Mouse (Mus musculus) liver, embryonic 14.5 days (tissue): ENCODE results near the gene Ehbp1l1. TPM values are rescaled to one million over a fixed set of nuclear protein-coding genes. Genes with fewer than 3 reads are reported as not detected.

Experiments
- ATAC-seq: fragments of 200-750 bp; cut with Nextera tagmentation; 2 replicates; pipeline ENCODE4 v1.8.0; 2017; ENCODE audit warnings: moderate number of reproducible peaks, mild to moderate bottlenecking, moderate library complexity; ENCODE audit not compliant: insufficient read depth
- DNase-seq, 3 experiments: peaks; one replicate each; pipeline ENCODE4 v3.0.0-alpha.2; 2012 to 2013; ENCODE audit warnings: low read depth in 3 of 3, low spot score in 3 of 3
- H3K27ac ChIP-seq: fragments of 300-500 bp; sonication (generic); 2 replicates; pipeline ENCODE4 v1.5.1; 2014; ENCODE audit warnings: moderate library complexity, mild to moderate bottlenecking, control low read depth, inconsistent platforms
- H3K27me3 ChIP-seq: fragments of 300-500 bp; sonication (generic); 2 replicates; pipeline ENCODE4 v1.6.1; 2014; ENCODE audit warnings: mild to moderate bottlenecking, low read length, moderate library complexity; ENCODE audit not compliant: control insufficient read depth, insufficient read depth
- H3K36me3 ChIP-seq: fragments of 300-500 bp; sonication (generic); replicated peaks from 2 replicates; pipeline ENCODE4 v1.6.1; 2014; ENCODE audit warnings: low read depth; ENCODE audit not compliant: control insufficient read depth, insufficient read depth
- H3K4me1 ChIP-seq, 2 experiments: fragments of 200-500 bp in 1 of 2; fragments of 300-500 bp in 1 of 2; sonication (generic) in 1 of 2; replicated peaks; 2 replicates each; pipeline ENCODE4 v1.6.1; 2012 to 2014; ENCODE audit warnings: antibody characterized with exemption in 1 of 2, inconsistent platforms in 1 of 2, low read length in 1 of 2; ENCODE audit not compliant: control insufficient read depth in 2 of 2, insufficient read depth in 2 of 2
- H3K4me2 ChIP-seq: fragments of 300-500 bp; sonication (generic); 2 replicates; pipeline ENCODE4 v1.6.1; 2014; ENCODE audit warnings: low read depth, mild to moderate bottlenecking, control low read depth, moderate library complexity
- H3K4me3 ChIP-seq, 2 experiments: fragments of 200-500 bp in 1 of 2; fragments of 300-500 bp in 1 of 2; sonication (generic) in 1 of 2; 2 replicates each; pipeline ENCODE4 v1.5.1; 2012 to 2014; ENCODE audit warnings: low read depth in 2 of 2, low read length in 2 of 2, mild to moderate bottlenecking in 2 of 2, control low read depth in 1 of 2, inconsistent platforms in 1 of 2, moderate library complexity in 1 of 2; ENCODE audit not compliant: insufficient read depth in 1 of 2
- H3K9ac ChIP-seq: fragments of 300-500 bp; sonication (generic); replicated peaks from 2 replicates; pipeline ENCODE4 v1.6.1; 2014; ENCODE audit warnings: mild to moderate bottlenecking, control low read depth, moderate library complexity
- H3K9me3 ChIP-seq: fragments of 300-500 bp; sonication (generic); 2 replicates; pipeline ENCODE4 v1.6.1; 2016; ENCODE audit warnings: low read length, mixed read lengths; ENCODE audit not compliant: control insufficient read depth
- CTCF ChIP-seq: IDR thresholded peaks from 2 replicates; pipeline ENCODE4 v1.5.1; 2016; ENCODE audit warnings: antibody characterized with exemption, low read depth, control low read depth
- EP300 ChIP-seq: IDR thresholded peaks from 2 replicates; pipeline ENCODE4 v1.6.1; 2016; ENCODE audit warnings: antibody characterized with exemption, low read depth
- WGBS: fragments of 180-500 bp; shearing (Covaris S2); extraction: QIAGEN DNeasy Blood & Tissue Kit; methylation state at CpG from one replicate; pipeline ENCODE4 v1.1.7; 2014; ENCODE audit not compliant: insufficient replicate concordance; 5-methylcytosine and 5-hydroxymethylcytosine counted together
- polyA plus RNA-seq, 2 experiments: library from polyadenylated mRNA; depleted of rRNA in 1 of 2; stranded (reverse) in 1 of 2; unstranded in 1 of 2; fragments of >200 nt; fragmentation: Nextera tagmentation in 1 of 2; extraction: Ambion mirVana in 1 of 2; gene quantifications; 2 replicates each; pipeline versions ENCODE4 v1.2.1 to v1.2.3; 2012 to 2014

Ehbp1l1 gene
- polyA plus RNA-seq, 2 experiments = 66.0 to 95.5 TPM

- no peak for TF ChIP-seq EP300
- no peak for TF ChIP-seq CTCF
- H3K4me3 ChIP-seq = no peak overlapping the region
- H3K9me3 ChIP-seq = no peaks in the 10 kb centered on the region
- H3K27me3 ChIP-seq = peaks cover 43% of the 10 kb centered on the region
- no peak for ATAC-seq
- no peak overlapping the region for H3K9ac ChIP-seq
- H3K4me2 ChIP-seq = no peak overlapping the region
- no peaks in the 10 kb centered on the region for H3K36me3 ChIP-seq
- 10% methylated on average over 22 of the region's 22 CpGs for WGBS
- peaks cover 0 to 6% of the 10 kb centered on the region in 2 experiments; a peak in 3 of 4 replicates for H3K4me1 ChIP-seq
- H3K27ac ChIP-seq = no peak overlapping the region
- no peak for DNase-seq
Measured at GRCm38 (mm10) chr19:5750951-5751350, 24.8 kb upstream of the Ehbp1l1 start.

DNA sequence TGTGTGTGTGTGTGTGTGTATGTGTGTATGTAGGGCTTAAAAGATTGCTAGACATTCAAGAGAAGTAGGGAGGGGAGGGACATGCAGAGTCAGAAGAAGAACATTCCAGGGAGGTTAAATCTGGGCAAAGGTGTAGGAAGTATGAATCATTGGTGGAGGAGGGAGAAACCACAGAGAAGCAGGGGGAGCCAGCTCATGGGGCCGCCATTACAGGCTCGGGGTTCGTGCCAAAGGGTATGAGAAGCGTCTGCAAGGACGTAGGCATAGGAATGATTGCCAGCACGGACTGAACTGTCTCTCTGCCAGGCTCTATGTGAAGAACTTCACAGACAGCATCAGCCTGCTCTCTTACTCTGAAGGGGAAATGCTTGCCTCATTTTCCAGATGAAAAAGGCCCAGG, 23.4 kb upstream of the Ehbp1l1 start:
- Histone ChIP-seq H3K27ac (no peak overlapping the region), H3K36me3 (no peaks in the 10 kb centered on the region), H3K9ac (no peak overlapping the region), H3K9me3 (no peaks in the 10 kb centered on the region), H3K4me2 (no peak overlapping the region), H3K4me1 (peaks cover 0 to 6% of the 10 kb centered on the region in 2 experiments; a peak in 3 of 4 replicates), H3K4me3 (no peak overlapping the region), H3K27me3 (peaks cover 57% of the 10 kb centered on the region)
- TF ChIP-seq EP300 = no peak
- TF ChIP-seq CTCF = no peak
- WGBS = 52% methylated on average over 6 of the region's 6 CpGs
- ATAC-seq (no peak), DNase-seq (no peak)

DNA sequence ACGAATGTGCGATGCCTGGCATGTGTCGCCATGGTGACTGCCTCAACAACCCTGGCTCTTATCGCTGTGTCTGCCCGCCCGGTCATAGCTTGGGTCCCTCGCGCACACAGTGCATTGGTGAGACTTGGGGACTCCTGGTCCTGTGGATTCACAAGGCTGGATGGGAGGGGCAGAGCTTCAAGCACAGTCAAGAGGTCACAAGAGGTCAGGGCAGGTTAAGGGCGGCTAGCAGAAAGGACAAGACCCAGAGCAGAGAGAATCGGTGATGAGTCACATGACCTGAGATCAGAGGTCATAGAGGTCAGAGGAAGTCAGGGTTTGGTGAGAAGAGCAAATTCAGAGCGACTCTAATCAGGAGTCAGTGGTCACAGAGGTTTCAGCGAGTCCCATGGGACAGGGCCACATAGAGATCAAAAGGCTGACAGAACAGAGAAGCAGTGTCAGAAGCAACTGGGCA, 20.8 kb upstream of the Ehbp1l1 start:
- Histone ChIP-seq H3K9me3 (no peaks in the 10 kb centered on the region), H3K4me1 (peaks cover 0 to 6% of the 10 kb centered on the region in 2 experiments; a peak in 3 of 4 replicates), H3K27ac (no peak overlapping the region), H3K4me2 (no peak overlapping the region), H3K9ac (no peak overlapping the region), H3K4me3 (no peak overlapping the region), H3K27me3 (peaks cover 79% of the 10 kb centered on the region), H3K36me3 (no peaks in the 10 kb centered on the region)
- DNase-seq (no peak), ATAC-seq (peak; percentile 50)
- WGBS = 29% methylated on average over 12 of the region's 12 CpGs
- TF ChIP-seq CTCF (no peak), EP300 (no peak)

GRCm38 (mm10) chr19:5745756-5746710, 19.9 kb upstream of the Ehbp1l1 start:
- ATAC-seq (no peak), DNase-seq (no peak)
- Histone ChIP-seq H3K27me3 (peaks cover 79% of the 10 kb centered on the region), H3K9ac (no peak overlapping the region), H3K36me3 (no peaks in the 10 kb centered on the region), H3K4me1 (peaks cover 0 to 5% of the 10 kb centered on the region in 2 experiments; a peak in 2 of 4 replicates), H3K27ac (no peak overlapping the region), H3K4me3 (no peak overlapping the region), H3K4me2 (peak overlapping the region; percentile 28; the same call in 1 of the 2 replicates), H3K9me3 (no peaks in the 10 kb centered on the region)
- WGBS = 8% methylated on average over 36 of the region's 36 CpGs
- TF ChIP-seq CTCF (no peak), EP300 (no peak)

DNA sequence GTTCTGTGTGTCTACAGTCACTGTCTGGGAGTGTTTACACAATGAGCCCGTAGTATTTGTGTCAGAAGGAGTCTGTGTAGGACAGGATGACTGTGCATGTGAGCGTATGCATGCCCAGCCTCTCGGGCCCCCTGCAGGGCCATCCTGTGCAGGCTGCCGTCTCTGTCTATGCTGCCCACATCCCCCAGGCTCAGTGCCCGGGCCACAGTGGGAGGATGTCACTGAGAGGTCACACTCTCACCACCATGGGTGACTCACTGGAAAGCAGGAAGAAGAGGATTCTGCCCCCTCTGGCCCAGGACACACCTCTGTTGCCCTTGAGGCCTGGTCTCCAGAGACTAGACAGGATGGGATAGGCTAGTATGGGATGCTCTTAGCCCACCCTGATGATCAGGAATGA, 17.5 kb upstream of the Ehbp1l1 start:
- peaks cover 0 to 5% of the 10 kb centered on the region in 2 experiments; a peak in 2 of 4 replicates for H3K4me1 ChIP-seq
- no peak overlapping the region for H3K27ac ChIP-seq
- TF ChIP-seq CTCF = peak; percentile 12; the same call in 1 of the 2 replicates
- no peak for TF ChIP-seq EP300
- 40% methylated on average over 5 of the region's 5 CpGs for WGBS
- no peaks in the 10 kb centered on the region for H3K36me3 ChIP-seq
- no peak overlapping the region for H3K4me3 ChIP-seq
- no peak overlapping the region for H3K4me2 ChIP-seq
- no peak for DNase-seq
- no peaks in the 10 kb centered on the region for H3K9me3 ChIP-seq
- ATAC-seq = no peak
- H3K27me3 ChIP-seq = peaks cover 86% of the 10 kb centered on the region
- no peak overlapping the region for H3K9ac ChIP-seq
